Mouse (Mus musculus): ENCODE measurements at regions not wholly inside any gene's neighbourhood (a gene's known extent, or its start where the extent isn't known, plus 50 kb on each side); places are given as distances from the start of the nearest gene placed in this dataset.
A peak's percentile ranks its signal among the peaks of the same experiment; 100 is the strongest.

DNA sequence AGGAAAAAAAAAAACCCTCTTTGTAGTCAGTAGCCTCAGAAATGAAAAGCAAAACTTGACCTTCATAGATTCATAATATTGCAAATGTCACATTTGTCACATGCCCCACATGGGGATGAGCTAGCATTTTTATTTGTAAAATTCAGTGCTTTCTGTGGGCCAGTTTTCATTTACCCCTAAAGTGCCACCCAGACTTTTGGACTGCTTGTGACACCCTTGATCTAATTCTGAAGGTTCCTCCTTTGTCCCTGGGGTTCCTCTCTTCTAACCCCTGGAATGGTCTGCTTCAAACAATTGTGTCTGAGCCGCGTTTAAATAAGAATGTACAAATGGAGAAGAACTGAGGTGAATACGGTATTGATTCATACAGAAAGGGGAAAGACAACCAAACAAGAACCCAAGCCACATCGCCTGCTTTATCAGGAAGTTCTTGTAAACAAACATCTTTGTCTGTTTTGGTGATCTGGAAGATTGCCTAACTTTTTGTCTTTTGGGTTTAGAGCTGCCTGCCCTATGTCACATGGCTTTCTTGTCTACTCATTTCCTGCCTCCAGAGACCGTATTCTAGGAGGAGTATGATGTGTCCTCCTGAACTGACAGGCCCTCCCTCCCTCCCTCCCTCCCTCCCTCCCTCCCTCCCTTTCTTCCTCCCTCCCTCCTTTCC lies 203.1 kb upstream of the Gm9833 start:
- no peak for DNase-seq (ENCODE audit: extremely low spot score in 1 of 2, low spot score in 1 of 2)

DNA sequence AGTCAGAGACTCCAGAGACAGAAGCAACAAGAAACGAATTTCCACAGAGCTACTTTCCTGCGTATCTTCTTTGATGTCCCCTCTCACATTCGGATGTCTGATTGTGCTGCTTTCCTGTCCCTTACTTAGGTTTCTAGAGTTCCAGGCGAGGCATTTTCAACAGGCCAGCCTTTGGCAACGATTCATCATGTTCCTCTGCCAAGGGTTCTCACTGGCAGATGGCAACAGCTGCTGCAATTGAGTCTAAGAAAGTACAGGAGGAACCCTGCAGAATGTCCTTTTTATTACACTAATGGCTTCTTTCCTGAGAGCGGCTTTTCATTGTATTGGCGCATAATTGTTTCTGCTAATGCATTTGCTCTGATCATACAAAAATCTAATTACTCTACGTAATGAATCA lies 202.3 kb upstream of the Gm9833 start:
- peak in 1 of 2 experiments; percentile 65 for DNase-seq (ENCODE audit: extremely low spot score in 1 of 2, low spot score in 1 of 2)

DNA sequence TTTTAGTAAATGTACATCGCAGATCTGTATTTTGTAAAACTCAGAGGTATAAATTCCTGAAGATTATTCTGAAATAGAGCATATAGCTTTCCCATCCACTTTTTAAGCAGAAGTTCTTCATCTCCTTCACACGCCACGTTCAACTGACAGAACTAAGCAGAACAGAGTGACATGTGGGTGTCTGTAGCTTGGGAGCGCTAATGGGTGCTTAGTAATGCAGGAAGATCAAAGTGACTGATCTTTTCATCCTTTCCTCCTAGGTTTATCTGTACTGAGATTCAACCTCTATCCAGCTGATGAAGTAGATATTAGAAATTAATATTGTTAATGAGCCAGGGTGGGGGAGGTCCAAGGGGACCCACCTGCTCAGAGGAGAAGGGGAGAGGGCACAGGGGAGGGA lies 201.8 kb upstream of the Gm9833 start:
- DNase-seq (ENCODE audit: extremely low spot score in 1 of 2, low spot score in 1 of 2) = no peak

DNA sequence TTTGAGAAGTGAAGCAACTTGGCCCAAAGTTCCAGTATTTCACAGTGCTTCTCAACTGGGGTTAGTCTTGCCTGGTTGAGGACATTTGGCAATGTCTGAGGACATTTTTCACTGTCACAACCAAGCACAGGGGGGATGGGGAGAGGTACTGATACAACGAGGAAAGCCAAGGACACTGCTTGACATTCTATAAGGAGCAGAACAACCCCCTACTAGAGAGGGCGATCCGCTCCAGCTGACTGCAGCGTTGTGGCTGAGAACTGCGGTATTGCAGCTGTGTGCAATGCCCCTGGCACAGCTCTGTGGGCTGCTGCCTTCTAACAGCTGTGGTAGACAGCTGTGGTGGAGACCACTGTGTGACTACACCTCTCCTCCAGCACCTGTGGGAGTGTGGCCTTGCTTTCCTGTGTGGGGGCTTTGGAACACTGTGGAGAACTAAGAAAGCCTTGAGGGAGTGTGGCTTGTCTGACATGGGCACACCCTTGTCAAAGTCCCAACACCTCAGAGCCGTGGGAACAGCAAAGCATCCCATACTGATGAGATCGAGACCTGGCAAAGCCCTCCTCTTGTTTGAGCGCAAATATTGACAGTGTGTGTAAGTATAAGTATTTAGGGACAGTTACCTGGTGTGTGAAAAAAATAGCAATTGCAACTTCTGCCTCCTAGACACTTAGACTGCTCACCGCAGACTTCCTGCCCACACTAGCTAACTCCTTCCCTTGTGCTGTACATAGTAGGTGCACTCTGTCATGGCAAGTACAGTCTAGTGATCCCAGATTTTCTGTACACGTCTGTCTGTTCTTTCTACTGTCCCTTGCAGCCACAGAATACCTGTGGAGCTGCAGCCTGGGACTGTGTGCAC lies 200.9 kb upstream of the Gm9833 start:
- DNase-seq (ENCODE audit: extremely low spot score in 1 of 2, low spot score in 1 of 2) = no peak

DNA sequence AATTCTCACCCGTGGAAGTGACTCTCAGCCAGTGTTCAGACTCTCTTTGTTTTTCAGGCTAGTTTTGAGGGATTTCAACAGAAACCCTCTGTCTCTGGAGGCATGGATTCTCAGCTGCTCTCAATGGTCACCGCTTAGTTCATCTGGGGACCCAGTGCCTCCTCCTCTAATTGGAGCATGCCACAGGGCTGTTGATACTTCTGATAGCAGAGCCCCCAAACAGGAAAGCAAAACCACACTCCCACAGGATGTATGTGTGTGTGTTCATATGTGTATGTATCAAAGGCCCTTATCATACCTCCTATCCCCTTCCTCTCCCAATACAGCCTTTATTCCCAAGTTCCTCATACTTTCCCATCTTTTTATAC lies 200.3 kb upstream of the Gm9833 start:
- no peak for DNase-seq (ENCODE audit: extremely low spot score in 1 of 2, low spot score in 1 of 2)

DNA sequence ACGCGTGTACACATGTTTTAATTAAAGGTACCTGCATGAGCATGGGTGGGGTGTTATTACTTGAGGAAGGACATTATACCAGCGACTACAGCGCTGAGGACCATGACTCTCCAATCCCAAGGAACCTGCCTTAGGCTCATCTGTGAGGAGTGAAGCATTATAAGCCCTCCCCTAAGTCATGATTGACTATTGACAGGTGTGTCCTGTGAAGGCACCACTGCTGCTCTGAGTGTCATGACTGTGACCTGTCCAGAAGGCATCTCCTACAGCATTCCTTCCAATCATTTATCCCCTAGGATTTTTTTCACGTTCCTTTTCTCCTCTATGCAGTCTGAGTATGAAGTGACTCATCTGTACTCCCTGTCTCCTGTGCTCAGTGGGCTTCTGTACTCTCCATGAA lies 199.9 kb upstream of the Gm9833 start:
- DNase-seq (ENCODE audit: extremely low spot score in 1 of 2, low spot score in 1 of 2) = no peak

DNA sequence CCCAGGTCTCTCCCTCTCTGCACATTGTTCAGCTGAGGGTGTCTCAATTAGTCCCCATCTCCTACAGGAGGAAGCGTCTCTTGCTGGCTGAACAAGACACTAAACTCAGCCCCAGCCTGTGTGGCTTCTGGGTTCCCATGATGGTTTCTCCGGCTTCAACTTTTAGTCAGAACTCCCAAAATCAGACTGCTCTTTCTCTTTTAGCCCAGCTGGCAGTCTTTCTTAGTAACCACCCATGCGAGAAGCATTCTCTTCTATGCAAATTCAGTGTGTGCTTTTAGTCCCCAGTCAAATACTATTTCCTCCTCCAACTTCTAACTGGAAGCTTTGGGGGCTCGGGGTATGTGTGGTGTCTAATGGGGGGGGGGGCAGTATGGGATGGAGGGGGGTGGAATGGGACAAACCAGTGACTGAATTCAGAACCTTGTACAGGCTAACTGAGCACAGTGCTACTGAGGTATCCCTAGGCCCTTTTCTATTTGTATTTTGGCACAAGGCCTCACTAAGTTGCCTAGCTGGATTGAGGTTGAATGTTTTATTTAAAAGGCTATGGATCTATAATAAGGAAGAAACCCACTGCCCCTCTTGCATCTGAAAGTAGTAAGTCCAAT lies 194.9 kb upstream of the Gm9833 start:
- DNase-seq (ENCODE audit: extremely low spot score in 1 of 2, low spot score in 1 of 2) = peak in 1 of 2 experiments; percentile 54

DNA sequence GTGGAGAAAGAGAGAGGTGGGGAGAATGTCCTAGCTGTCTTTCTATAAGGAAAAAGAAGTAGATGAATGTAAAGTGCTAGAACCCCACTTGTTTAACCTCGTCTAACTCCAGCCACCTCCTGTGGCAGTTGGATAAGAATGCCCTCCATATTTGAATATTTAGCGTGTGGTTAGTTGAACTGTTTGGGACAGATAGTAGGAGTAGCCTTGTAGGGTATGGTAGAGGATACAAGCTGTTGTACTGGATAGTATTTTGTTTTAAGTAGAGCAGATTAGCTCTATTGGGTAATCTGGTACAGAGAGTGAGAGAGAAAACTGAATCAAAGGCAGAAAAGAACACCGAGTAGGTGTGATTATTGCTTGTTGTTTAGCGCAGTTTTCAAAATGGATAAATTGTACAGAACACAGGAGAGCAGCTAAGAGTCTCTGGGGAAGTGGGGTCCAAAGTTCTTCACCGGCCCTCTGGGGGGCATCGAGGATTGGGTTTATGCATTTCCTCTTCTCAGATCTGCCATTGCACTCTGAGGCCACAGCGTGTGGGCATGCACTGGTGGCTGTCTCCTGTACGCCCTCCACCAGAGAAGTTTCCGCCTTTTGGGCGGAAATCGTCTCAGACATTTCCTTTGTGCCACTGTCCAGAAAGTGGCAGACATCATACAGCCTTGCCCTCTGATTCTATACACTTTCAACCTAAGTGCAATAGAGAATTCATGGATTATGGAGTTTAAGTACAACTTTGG lies 192.3 kb upstream of the Gm9833 start:
- no peak for DNase-seq (ENCODE audit: extremely low spot score in 1 of 2, low spot score in 1 of 2)

DNA sequence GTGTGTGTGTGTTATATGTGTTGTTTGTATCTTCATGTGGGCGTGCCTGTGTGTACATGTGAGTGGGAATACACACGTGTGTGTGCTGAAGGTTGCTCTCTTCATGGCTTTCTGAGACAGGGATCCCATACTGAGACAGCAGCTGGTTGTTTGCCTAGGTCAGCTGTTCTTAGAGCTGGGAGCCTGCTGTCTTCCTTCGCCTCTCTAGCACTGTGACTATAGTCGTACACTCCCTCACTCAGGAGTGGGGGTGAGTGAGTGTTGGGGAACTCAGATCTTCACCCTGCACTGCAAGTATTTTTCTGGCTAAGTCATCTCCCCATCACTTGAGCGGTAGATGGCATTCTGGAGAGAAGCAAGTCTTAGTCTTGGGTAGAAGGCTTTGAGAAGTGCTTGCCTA lies 191.6 kb upstream of the Gm9833 start:
- no peak for DNase-seq (ENCODE audit: extremely low spot score in 1 of 2, low spot score in 1 of 2)

DNA sequence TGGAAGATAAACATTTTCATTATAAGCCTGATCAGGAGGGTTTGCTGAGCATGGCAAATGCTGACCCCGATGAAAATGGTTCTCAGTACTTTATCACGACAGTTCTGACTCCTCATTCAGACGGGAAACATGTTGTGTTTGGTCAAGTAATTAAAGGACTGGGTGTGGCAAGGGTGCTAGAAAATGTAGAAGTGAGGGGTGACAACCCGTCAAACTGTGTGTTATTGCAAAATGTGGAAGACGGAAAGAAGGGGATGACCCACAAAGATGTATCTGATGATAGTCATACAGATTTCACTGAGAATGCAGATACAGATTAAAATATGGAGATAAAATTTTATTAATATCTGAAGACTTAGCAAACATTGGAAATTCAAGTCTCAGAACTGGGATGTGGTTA lies 186.2 kb upstream of the Gm9833 start:
- DNase-seq (ENCODE audit: extremely low spot score in 1 of 2, low spot score in 1 of 2) = no peak

DNA sequence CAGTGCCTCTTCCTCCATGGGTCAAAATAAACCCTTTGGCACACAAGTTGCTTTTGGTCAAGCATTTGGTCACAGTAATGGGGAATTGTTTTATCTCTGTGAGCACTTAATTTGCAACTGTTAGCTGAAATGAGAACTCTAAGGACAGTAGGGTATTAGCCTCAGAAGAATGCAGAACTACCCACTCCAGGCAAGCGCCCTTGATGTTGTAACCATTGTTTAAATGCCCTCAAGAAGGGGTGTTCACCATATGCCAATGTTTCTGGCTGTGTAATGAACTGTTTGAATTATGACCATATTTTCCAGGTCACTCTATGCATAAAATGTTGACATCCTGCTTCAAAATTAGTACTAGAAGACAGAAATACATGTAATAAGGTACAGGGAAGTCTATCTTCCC lies 174.6 kb upstream of the Gm9833 start:
- no peak for DNase-seq (ENCODE audit: extremely low spot score in 1 of 2, low spot score in 1 of 2)

DNA sequence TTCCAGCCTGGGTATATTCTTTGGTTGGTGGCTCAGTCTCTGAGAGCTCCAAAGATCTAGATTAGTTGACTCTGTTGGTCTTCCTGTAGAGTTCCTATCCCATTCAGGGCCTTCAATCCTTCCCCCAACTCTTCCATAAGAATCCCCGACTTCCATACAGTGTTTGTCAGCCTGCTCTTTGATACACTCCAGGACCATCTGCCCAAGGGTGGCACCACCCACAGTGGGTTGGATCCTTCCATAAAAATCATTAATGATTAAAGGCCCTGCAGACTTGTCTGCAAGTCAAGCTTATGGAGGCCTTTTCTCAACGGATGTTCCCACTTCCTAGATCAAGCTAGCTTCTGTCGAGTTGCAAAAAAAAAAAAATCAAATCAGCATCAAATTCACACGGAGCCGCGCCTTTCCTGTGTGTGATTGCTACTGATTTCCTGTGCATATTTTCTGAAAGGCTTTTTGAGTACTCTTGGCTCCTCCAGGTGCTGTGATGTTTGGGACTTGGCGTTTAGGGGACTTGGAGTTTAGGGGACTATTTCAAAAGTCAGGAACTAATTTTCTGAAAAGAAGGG lies 171.3 kb upstream of the Gm9833 start:
- no peak for DNase-seq (ENCODE audit: extremely low spot score in 1 of 2, low spot score in 1 of 2)

DNA sequence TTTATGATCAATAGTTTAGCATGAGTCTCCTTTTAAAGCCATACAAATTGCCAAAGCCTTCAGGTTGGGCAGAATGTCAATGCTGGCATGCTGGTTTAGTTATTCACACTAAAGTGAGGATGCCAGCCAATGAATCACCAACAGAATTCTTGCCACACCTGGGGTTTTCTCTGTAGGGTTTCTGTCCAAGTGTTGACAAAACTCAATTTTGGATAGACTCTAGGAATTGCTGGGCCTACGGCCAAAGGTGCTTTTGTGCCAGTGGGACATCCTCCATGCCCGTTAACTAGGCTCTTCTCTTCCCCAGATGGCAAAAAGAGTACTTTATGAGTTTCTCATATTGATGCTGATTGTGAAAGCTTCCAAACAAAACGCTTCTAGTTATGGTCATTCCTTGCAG lies 167.6 kb upstream of the Gm9833 start:
- DNase-seq (ENCODE audit: extremely low spot score in 1 of 2, low spot score in 1 of 2) = peak in 1 of 2 experiments; percentile 11

DNA sequence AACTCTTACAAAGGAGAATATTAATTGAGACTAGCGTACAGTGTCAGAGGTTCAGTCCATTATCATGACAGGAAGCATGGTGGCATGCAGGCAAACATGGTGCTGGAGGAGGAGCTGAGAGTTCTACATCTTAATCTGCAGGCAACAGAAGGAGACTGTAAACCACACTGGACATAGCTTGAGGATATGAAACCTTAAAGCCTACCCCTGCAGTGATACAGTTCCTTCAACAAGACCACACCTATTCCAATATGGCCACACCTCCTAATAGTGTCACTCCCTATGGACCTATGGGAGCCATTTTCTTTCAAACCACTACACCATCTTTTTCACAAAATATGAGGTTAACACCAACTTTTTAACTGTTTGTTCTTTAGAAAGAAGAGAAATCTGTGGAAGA lies 166.2 kb upstream of the Gm9833 start:
- DNase-seq (ENCODE audit: extremely low spot score in 1 of 2, low spot score in 1 of 2) = no peak

DNA sequence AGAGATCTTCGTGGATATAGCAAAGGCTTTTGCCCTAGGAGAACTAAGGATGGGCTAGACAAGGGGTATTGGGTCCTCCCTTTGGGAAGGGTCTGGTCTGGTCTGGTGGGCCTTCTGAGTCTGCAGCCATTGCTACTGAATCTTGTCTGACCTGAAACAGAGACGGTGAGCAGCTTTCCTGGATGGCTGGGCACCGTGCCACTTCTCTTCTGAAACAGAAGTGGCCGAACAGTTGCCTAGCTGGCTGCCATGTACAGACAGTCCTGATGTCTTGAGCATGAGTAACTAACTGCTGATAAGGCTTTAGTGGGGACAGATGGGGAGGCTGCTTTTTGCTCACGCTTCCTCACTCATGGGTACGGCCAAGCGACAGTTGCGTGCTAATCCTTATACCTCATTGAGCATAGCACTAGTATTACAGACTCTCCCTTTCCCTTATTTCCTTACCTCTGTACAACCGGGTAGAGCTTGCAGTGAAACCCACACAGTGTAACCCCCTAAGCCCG lies 165.3 kb upstream of the Gm9833 start:
- no peak for DNase-seq (ENCODE audit: extremely low spot score in 1 of 2, low spot score in 1 of 2)

DNA sequence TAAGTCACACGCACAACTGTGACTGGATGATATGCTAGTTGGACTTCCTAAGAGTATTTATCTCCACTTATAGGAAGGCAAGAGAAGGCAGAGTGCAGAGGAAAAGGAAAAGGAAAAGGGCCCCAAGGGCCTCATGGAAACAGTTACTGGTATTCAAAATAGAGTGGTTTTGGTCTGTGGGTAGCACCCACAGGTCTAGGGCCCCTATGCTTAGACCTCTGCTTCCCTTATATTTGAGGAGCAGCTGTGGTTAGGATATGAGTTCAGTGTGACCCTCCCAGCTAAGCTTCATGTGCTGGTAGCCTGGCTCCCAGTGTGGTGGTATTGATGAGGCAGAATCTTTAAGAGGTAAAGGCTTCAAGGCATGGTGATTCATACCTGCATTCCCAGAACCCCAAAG lies 163.3 kb upstream of the Gm9833 start:
- no peak for DNase-seq (ENCODE audit: extremely low spot score in 1 of 2, low spot score in 1 of 2)

DNA sequence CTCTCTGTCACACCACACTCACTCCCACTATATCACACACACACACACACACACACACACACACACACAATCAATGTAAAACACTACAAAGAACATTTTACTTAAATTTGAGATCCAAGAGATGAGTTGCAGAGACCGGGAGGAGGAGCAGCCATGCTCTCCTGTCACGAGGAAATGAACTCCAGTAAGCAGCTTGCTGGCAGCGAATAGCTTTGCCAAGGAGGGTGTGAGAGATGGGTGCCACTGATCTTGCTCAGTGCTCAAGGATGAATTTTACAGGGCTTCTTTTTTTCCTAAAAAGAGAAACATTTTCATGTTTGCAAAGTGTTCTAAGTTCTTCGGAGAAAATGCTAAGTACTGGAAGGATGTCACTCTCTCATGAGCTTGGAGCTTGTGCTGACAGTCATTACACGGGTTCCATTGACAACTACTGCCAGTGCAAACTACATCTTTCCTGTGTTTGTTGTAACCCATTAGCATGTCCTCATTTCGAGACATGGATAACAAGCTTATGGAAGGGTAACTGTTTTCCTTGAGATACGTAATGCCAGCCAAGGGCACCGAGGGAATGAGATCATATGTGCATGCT lies 151.0 kb upstream of the Gm9833 start:
- no peak for DNase-seq (ENCODE audit: extremely low spot score in 1 of 2, low spot score in 1 of 2)

DNA sequence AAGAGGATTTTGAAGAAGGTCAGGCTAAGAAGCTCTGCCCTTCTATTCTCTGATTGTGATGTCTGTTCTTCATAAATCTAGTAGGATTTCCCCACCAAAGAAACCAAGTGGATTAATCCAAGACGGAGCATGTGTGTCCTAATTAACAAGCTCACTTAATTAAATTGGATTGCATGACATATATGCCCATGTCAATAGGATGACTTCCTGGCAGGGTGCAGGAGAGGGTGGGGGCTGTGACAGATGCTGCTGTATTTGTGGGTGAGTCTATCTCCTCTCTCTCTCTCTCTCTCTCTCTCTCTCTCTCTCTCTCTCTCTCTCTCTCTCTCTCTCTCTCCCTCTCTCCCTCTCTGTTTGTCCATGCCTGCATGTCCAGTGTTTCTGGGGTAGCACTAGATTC lies 149.3 kb upstream of the Gm9833 start:
- no peak for DNase-seq (ENCODE audit: extremely low spot score in 1 of 2, low spot score in 1 of 2)

DNA sequence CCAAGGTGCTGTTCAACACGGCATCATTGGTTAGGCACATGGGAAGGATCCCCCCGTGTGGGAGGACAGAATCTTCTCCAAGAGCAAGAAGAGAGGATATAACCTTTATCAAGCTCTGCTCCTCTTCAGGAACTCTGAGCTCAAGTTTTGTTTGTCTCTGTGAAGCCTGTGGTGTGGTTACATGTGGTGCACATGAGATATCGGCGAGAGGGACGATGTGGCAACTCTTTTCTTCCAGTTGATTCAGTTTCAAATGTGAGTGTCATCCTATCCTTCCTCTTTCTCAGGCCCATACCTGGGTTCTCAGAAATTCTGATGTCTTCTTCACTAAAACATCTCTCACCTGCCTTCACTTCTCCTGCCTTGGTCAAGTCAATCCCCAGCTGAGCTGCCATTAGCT lies 145.3 kb upstream of the Gm9833 start:
- DNase-seq (ENCODE audit: extremely low spot score in 1 of 2, low spot score in 1 of 2) = no peak

DNA sequence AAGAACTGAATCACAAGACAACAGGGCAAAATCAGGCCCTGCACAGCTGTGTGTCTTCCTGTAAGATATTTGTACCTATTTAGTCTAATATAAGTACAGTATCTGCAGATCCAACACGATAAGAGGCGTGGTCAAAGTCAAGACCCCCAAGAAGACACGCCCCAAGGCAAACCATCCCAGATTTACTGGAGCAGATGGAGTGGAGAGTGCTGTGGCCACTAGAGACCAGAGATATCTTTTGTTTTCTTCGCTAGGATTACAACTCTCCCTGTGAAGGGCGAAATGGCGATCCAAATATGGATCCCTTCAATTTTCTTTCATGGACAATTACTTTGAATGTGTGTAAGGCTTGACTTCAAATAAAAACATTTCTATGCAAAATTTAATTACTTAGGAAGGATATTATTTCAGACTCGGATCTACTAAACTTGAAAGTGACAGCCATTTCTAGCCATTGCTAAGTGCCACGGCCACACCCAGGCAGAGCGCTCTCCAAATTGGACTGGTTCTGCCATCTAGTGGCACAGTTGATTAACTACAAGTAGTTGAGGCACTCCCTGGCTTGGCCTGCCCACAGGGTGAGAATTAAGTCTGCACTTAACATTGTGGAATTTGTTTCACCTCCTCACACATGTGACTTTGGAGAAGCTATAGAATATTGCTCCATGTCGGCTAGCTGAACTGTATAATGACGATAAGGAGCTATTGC lies 140.4 kb upstream of the Gm9833 start:
- DNase-seq (ENCODE audit: extremely low spot score in 1 of 2, low spot score in 1 of 2) = peak; percentile 36 to 87
